Mouse (Mus musculus): ENCODE measurements around the gene Pak2.
"Not testable (repeated sequence)": the region's sequence is repeated elsewhere in the genome, so short reads cannot be mapped to it uniquely, and the experiment has no call there.

Pak2 gene

DNA sequence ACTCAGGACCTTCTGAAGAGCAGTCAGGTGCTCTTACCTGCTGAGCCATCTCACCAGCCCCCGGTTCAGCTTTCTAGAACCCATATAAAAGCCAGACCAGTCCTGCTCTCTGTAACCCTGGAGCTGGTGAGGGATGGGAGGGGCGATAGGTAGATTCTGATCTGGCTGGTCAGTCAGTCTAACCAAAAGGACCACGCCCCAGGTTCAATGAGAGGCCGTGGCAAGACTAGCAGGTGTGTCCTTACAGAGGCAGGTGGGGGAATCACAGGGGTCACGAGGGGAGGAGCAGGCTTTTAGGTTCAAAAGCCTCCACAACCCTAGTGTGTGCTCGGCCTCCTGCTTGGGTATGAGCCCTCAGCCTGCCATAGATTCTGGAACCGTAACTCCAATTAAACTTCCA is 12.3 kb upstream of the Pak2 start:
- no peak for DNase-seq (ENCODE audit: low spot score in 2 of 2)

DNA sequence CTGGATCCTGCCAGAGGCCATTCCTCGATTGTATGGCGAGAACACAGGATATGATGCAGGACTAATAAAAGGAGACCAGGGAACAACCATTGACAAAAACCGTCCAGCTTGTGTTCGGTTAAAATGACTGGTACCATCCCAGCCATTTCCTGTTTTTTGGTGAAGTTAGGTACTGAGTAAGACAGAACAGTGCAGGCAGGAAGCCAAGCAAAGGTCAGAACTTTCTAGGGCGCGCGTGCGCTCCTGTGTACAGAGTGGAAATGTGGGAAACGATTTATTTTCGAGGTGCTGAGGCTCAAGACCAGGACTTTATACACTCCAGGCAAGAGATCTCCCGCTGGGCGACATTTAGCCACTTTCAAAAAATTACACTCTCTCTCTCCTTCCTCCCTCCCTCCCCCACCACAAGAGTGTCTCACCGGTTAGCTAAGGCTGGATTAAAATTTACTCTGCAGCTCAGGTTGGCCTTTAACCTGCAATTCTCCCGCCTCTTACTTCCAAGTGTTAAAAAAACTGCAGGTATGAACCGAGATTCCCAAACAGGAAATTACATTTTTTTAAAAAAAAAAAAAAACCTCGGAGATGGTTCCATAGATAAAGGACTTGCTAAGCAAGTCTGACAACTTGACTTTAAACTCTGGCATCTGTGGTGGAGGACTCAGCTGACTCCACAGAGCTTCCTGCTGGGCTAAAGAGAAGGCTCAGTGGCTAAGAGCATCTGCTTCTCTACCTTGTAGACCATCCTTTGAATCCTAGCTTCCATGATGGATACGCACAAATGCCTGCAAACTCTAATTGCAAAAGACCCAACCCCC is 8.7 kb upstream of the Pak2 start:
- no peak for DNase-seq (ENCODE audit: low spot score in 2 of 2)

DNA sequence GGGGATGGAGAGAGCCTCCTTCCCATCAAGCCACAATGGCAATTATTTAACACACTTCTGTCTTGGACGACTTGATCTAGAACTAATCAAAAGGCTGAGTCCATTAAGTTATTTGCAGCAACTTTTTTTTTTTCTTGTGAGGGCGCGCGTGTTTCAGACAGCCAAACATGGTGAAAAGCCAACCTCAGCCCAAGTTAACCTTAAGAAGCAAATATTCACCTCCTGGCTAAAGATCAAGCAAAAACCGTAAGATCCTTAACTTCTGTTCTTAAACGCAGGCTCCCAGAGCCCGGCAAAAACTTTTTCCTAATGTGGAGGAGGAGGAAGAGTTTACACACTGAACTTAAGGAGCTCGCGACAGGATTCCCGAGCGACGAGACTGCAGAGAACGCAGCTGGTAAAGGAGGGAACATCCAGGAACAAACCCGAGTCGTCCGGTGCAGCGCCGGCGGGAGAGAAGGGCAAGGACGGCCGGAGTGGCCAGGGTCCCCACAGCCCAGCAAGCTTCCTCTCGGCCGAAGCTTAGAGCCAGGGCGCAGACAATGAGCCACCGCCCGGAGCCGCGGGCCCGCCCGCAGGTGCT is 643 bp downstream of the Pak2 start:
- DNase-seq (ENCODE audit: low spot score in 2 of 2) = peak in 1 of 2 experiments; percentile 61

DNA sequence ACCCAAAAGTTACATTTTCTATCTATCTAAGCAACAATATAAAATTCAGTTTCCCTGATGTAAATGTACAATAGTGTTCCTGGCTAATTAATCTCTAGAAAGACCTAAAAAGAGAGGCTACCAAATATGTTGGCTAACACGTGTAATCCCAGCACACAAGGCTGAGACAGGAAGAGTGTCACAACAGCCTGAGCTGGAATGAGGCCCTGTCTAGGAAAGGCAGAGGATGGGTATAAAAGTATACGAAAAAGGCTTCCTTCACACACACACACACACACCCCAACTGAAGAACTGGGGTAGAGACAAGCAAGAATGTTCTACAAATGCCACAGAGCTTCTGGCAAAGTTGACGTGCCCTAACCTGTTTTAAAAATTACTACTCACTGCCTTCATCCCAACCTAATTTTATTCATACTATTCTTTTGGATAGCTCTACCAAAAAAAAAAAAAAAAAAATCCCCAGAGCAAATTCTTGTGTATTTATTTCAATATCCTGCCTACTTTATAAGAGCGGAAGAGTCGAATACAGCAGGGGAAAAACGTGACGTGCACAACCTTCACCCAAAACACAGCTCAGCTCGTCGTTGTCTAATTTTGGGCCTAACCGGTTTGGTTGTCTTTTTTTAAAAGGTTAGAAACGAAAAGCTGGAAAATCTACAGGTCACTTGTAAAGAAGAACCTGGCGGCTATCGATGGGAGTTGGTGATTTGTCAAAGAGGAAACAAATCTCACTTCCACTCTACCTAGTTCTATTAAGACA is 1.3 kb downstream of the Pak2 start:
- no peak for DNase-seq (ENCODE audit: low spot score in 2 of 2)

DNA sequence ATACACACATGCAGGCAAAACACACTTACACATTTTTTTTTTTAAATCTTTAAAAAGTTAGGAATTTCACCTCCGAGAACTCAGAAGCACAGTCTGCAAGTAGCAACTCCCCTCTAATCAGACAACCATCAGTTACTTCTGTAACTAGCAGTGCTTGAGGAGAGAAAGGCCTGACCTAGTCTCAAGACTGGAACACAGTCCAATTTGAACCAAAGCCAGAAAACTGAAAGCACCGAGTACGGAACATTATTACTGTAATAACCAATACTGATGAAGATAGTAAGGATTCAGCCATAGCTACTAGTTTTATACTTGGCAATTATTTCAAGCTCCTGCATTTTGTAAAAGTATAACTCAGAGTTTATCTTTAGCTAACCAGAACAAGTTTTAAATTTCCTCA is 2.7 kb downstream of the Pak2 start:
- no peak for DNase-seq (ENCODE audit: low spot score in 2 of 2)

DNA sequence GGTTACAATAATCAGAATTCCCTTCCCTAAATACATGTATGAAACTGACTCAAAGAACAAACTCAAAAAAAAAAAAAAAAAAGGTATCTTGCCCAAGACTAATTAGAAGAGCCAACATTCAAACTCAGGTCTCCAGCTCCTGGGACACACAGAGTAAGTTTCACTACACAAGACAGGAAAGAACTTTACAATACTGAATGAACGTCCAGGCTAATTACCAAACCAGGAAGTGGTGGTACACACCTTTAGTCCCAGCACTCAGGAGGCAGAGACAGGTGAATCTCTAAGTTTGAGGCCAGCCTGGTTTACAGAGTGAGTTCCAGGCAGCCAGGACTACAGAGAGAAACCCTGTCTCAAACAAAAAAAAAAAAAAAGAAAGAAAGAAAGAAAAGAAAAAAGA is 3.4 kb downstream of the Pak2 start:
- no peak for DNase-seq (ENCODE audit: low spot score in 2 of 2)

DNA sequence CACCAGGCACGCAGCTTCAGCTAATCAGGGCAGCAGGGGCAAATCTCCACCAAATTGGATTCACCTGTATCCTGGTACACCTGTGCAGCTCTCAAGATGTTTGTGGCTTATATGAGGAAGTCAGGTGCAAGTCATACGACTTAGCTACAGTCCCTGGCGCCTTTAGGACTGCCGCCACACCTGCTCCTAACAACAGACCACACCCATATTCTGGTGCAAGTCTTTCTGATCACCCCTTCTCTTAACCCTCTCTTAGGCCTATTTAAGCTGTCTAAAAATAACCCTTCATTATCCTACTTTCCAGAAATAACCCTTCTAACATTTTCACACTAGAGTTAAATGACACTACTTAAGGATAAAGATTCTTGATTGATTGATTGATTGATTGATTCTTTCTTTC is 9.1 kb downstream of the Pak2 start:
- DNase-seq (ENCODE audit: low spot score in 2 of 2) = not testable (repeated sequence)

DNA sequence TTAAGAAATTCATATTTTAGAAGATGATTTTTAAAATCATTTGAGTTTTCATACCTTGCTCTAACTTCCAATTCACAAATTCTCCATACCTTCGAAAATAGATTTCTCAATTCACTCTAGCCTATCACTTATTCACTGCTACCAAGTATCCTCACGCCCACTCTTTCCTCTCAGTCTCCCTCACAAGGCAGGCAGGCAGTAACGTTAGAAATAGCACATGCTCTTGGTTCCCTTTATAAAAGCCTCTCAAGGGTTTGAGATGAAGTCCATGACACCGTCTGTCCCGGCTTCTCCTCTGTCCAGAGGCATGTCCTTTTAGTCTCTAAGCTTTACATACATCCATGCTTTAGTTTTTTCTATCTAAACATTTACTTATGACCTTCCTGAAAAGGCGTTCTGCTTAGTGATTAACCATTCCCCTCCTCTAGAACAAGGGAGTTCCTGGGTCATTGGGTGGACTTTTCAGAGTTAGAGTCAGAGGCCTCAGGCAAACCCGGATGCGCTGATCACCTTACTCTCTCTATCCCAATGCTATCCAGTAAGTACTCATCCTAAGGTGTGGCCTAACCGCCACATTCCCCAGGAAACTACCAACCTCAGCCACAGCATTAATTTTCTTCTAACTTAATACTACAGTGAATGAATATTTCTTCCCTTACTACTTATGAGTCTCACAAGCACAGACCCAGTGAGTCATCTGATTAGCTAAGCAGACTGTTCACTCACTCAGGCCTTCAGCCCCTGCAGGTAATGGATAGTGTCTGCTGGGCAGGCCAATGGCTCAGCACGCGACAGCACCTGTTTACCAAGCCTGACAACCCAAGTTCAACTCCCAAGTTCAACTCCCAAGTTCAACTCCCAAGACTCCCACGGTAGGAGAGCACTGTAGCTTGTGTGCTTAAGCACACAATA is 10.5 kb downstream of the Pak2 start:
- no peak for DNase-seq (ENCODE audit: low spot score in 2 of 2)

DNA sequence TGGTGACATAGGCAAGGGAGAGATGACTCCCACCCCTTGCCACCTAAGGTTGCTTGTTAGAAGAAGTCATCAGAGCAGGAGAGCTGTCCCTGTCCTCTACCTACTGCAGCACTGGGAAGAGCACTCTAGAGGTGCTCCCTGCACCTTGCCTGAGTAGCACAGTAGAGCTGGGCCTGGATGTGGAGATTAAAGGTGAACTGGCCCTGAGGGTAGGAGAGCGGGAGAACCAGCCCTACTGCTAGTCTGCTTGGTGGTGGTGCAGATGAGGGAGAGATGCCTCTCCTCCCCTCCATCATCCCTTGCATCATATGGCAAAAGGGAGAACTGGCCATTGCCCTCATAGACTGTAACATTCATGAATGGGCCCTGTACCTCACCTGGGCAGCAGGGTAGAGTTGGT is 12.2 kb downstream of the Pak2 start:
- no peak for DNase-seq (ENCODE audit: low spot score in 2 of 2)

DNA sequence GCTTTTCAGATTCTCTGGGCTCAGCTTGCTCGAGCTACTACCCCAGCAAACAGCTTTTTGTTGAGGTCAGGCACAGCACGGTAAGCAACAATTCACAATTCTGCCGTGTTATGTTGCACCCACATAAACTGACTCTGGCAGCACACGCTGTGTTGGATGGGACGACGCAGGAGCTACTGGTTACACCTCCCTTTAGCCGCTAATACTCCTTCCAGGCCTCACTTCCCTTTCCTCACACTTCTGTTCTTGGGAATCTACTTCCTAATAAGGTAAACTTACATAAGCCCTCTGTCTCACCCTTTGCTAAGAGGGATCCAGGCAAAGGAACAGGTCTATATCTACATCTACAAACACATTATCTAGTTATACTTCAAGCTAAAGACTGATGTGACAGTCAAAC is 15.2 kb downstream of the Pak2 start:
- DNase-seq (ENCODE audit: low spot score in 2 of 2) = no peak

DNA sequence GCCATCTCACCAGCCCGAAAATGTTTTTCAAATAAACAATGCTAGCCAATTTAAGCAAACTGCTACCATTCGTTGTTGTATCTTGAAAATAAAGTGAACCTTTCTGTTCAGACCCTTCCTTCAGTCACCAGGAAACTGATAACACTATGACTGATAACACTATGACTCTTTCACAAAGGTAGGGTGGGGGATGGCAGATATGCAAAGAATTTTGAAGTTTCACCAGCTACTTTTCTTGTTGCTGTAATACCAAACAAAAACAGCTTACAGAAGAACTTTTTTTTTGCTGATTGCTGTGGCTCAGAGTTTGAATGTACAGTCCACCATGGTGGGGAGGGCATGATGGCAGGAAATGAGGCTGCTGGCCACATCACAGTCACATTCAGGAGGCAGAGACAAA is 16.9 kb downstream of the Pak2 start:
- no peak for DNase-seq (ENCODE audit: low spot score in 2 of 2)

DNA sequence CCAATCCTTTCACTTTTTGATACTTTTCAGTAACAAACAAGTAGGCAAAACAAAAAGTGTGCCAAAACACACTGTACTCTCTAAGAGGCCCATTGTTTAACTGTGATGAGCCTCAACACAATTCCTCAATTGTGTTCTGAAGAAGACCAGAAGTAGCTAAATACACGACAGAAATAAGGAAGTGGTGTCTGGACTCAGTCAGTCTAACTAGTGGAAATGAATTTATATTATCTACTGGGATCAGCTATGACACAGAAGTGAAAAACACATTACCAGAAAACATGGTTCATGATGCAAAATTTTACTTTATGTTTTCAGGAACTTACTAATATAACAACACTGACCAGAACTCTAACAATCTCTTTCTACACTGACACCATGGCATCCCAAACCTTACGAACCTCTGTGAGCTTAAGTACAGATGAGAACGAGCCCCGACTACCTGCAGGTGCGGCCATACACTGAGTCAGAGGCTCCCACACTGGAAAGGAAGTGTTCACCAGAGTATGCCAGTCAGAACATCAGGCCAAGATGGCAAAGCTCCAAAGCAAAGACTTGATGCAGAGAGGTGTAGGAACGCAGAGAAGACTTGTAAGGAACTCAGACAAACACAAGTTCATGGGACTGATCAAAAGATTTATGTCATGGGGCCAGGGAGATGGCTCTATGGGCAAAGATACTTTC is 19.2 kb downstream of the Pak2 start:
- DNase-seq (ENCODE audit: low spot score in 2 of 2) = no peak

DNA sequence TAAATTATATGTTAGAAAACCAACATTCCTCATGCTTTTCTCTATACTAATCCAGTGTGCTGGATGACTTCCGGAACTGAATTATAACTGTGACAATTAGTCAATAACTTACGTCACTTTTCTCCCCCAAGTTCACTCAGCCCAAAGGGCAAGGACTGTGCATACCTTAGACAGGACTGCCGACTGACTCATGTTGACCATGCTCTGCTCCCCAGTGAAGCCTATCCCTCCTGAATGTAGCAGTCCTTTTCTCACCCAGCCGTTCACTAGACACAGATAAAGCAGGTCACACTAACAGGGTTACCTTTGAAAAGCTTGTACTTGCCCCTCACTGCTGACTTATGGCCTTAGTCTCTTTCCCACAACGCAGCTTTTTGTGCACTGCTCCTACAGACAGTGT is 20.3 kb downstream of the Pak2 start:
- no peak for DNase-seq (ENCODE audit: low spot score in 2 of 2)

DNA sequence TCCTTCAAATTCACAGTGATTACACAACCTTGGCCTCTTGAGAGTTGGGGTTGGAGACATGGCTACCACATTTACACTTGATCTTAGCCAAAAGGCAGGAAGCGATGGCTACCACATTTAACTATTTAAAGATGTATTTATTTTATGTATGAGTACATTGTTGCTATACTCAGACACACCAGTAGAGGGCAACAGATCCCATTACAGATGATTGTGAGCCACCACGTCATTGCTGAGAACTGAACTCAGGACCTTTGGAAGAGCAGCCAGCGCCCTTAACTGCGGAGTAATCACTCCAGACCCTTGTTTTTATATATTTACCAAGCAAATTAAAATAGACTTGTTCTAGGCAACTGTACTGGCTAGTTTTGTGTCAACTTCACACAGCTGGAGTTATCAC is 36.8 kb downstream of the Pak2 start:
- no peak for DNase-seq (ENCODE audit: low spot score in 2 of 2)

DNA sequence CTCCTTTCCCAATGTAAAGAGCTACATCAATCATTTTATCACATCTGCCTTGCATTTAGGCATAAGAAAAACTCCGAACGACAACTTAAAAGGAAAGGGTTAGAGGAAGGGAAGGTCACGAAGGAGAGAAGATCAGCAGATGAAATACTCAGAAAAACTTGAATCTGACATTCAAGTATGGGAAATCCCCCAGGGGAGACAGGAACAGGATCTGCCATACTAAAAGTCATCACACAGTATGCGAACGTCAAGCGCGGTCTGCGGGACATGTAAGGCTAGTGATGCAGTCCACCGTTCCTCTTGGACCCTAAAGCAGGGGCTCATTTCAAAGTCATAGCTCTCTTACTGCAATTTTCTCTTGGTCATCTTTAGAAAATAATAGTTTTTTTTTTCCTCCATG is 59.5 kb downstream of the Pak2 start:
- no peak for DNase-seq (ENCODE audit: low spot score in 2 of 2)

DNA sequence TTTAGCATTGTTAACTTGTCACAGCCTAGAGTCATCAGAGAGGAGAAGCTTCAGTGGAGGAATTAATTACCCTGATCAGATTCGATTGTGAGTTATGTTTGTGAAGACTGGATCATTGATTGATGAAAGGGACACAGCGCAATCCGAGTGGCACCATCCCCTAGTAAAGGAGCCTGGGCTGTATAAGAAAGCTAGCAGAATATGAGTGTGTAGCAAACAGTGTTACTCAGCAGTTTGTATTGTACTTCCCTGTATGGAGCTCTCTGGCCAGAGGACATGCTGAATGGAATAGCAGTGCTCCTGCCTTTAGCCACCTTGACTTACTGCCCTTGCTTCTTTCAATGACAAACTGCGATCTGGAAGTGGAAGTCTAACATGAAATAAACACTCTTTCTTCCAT is 68.8 kb downstream of the Pak2 start:
- no peak for DNase-seq (ENCODE audit: low spot score in 2 of 2)

DNA sequence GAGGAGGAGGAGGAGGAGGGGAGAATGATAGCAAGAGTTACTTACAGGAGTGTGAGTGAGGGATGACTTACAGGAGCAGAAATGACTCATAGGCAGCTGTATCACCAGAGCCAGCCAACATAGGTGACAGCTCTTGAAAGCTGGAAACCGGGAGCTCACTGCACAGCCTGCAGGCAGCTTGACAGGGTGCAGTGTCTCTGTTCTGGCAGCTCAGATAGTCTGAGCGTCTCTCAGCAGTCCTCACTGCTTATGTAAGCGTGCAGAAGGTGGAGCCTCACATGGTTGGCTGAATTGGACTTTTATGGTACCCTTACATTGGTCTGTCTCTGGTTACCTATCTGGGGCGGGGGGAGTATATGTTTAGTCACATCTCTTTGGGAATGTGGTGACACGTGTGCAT is 69.2 kb downstream of the Pak2 start:
- no peak for DNase-seq (ENCODE audit: low spot score in 2 of 2)

DNA sequence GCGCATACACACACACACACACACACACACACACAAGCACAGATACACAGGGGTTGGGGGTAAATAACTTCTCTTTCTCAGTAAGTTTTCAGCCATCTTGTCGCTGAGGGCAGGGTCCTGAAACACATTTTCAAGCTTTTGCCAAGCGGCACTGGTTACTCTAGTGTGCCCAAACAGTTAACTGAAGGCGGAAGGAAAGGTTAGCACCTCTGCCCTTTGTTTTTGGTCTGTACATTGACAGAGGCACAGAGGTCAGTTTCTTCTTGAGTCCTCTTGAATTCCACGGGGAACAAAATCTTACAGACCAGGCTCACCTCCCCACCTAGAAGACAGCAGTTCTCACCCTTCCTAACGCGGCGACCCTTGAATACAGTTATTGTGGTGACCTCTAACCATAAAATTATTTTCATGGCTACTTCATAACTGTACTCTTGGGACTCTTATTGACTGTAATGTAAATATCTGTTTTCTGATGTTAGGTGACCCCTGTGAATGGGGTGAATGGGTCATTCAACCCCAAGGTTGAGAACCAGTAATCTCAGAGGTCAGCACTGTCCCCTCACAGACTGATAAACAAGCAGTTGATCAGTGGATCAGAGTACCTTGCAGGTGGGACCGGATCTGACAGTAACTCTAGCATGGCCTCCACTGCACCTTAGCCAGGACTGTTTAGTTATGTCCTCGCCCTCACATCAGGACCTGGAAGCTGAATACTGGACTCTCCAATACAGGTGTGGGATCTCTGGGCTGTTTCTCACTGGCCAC is 70.4 kb downstream of the Pak2 start:
- DNase-seq (ENCODE audit: low spot score in 2 of 2) = no peak

DNA sequence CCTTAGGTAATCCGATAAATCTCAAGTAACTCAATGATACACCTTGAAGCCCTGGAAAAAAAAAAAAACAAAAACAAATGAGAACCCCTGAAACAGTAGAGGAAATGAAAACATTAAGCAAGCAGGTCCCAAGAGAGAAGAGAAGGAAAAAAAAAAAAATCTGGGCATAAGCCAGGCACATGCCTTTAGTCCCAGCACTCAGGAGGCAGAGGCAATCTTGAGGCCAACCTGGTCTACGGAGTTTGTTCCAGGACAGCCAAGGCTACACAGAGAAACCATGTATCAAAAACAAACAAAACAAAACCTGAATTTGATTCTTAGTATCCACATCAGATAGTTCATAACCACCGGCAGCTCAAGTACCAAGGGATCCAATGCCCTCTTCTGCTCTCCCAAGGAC is 74.4 kb downstream of the Pak2 start:
- DNase-seq (ENCODE audit: low spot score in 2 of 2) = no peak

All from urinary bladder, postnatal 4 days (tissue).